Mouse (Mus musculus) cerebellum, adult 8-10 months (tissue): Measurements from ENCODE around the gene Slc5a4a.

Experiments used
- DNase-seq: peaks from one replicate; pipeline ENCODE4 v3.0.0; 2022

The Slc5a4a gene

DNA sequence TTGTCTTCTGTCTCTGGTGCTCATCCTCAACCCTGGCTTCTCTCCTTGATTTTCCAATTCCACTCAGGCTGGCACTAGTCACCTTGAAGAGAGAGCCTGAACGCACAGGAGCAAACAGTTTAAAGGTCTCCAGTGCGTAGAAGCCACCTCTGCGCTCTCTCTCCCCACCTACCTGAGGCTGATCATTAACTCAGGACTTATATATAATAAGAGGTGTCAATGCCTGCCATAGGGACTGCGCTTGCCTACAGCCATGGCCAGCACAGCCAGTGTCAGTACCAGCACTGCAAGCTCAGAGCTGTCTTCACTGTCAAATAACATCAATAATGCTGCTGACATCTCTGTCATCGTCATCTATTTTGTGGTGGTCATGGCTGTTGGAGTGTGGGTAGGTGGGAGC lies at the start of gene Slc5a4a:
Slc5a4a (plus strand) TSS at position 174 of the 400 bp plus-strand sequence.
- DNase-seq: no peak

GRCm38 (mm10) chr10:76110861-76111260 lies 36.4 kb upstream of the Slc5a4a start, which contains the start of gene Slc5a4b:
Gene Slc5a4b (minus strand): TSS chr10:76110961.
- DNase-seq: no peak

GRCm38 (mm10) chr10:76117966-76118365 lies 29.3 kb upstream of the Slc5a4a start:
- peak; percentile 25 for DNase-seq

DNA sequence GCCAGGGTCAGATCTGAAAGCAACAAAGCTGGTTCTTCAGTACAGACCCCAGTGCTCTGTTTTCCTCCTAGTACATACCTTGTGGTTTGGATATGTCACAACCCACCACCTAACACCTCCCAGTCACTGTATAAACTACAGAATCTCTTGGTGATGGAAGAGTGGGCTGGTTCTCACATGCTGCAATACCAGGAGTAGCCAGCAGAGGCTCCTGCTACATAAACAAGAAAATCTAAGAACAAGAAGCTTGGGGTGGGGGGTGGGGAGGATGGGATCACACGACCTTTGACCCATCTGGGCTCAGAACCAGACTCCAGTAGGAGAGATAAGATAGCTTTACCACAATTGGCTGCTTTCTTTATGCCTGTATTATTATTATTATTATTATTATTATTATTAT lies 28.5 kb upstream of the Slc5a4a start:
- no peak for DNase-seq

DNA sequence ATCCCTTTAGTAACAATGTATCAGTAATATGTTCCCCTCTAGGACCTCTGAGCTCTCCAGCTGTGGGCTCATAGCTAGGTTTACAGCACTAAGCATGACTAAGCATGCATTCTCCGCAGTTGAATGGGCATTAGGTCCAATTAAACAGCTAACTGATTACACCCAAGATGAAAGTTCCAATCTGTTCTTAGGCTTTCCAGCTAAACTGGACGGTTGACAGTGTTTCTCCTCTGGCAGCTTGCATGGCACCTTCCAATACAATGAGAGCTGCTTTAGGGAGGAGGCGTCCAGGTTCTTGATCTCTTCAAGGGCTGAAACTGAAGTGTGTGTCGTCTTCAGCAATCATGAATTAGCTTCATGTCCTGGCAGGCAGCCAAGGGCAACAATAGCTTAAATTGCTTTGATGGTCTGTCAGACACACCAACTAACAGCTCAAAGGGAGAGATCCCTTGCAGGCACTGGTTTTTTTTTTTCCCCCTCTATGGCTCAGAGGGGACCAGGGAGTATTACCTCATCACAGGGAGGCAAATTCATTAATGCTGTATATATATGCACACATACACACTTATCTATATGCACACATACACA lies 27.0 kb upstream of the Slc5a4a start:
- no peak for DNase-seq

- DNase-seq: no peak
Observed at GRCm38 (mm10) chr10:76121495-76121894, 25.8 kb upstream of the Slc5a4a start.

DNA sequence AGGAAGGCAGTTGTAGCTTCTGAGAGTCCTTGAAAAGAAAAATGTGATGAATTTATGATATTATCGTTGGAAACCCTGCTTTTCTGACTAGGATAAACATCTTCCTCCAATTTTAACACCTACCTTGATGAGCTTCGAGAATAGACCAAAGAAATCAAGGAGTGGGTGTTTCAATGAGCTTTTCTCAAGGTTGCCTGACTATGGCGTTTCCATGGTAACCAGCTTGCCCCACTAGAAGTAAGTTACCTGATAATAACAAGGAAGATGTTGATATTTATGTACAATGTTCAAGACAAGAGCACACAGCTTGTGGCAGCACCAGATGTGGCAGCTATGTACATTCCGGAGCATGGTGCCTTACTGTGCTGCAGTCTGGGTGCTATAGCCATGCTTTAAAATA lies 14.7 kb upstream of the Slc5a4a start:
- DNase-seq: no peak

- no peak for DNase-seq
Observed at GRCm38 (mm10) chr10:76136318-76136717, 10.9 kb upstream of the Slc5a4a start.

DNA sequence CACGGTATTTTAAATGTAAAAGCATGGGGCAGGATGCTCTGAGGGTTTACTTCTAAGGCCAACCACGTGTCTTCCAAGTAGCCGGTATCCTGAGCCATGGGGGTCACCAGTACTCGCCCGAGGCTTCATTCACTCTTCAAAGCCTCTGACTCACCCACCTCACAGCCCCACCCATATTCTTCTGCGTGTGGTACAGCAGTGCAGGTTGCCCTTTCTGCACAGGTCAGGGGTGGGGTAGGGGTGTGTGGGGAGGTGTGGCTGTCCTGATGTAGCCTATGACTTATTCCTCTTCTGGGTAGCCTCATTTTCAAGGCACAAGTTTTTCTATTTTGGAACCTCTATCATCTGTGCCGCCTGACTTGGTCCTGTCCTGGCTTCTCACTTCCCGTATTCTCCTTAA lies 405 bp upstream of the Slc5a4a start:
- no peak for DNase-seq

DNA sequence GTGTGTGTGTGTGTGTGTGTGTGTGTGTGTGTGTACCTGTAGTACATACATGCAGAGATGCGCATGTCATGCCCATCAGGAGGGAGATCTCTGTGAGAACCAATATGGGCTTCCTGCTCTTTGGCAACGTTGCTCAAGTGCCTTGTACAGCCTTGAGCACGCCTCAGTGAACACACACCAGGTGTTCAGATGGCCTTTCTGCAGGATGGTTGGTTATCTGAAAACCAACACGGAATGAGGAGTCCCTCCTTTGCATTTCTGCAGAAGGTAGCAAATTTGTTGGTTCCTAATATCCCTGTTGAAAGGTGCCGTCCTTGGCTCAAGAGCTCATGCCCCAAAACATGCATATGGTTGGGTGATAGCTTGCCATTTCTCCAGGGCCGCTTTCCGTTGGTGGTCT lies 8.7 kb downstream of the Slc5a4a start:
- no peak for DNase-seq

GRCm38 (mm10) chr10:76157528-76157927 lies 10.3 kb downstream of the Slc5a4a start:
- DNase-seq: no peak

GRCm38 (mm10) chr10:76158009-76158408 lies 10.8 kb downstream of the Slc5a4a start:
- no peak for DNase-seq

GRCm38 (mm10) chr10:76174899-76175298 lies 27.6 kb downstream of the Slc5a4a start:
- DNase-seq: no peak

DNA sequence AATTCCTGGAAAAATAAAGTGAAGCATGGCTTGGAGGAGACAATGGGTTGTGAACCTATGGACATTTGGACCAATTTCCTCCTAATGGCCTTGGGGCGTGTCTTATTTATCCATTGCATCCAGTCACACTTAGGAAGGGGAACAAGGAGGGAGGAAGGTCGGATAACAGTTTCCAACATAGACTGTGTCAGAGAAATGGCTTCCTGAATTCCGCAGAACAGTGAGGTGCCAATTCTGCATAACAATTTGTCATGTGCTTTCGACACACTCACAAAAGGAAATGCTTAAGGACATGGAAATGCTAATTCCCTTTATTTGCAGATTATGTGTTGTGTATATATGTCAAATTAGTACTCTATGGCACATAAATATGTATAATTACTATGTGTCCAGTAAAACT lies 38.0 kb downstream of the Slc5a4a start:
- DNase-seq: no peak

DNA sequence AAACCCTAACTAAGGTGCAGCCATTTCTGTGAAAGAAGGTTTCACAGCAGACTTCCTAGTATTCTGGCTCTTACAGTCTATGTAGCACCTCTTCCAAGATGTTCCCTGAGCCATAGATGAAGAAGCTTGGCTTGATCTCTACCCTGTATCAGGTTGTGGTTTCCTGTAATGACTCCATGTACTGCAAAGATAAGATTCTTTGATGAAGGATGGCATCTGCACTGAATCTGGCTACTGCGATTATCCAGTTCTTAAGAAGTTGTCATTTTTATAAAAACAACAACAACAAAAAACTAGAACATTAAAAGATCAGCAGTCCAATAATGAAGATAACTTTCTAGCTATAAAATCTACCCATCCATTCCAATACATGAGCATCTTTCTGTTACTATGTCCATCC lies 40.8 kb downstream of the Slc5a4a start:
- no peak for DNase-seq

DNA sequence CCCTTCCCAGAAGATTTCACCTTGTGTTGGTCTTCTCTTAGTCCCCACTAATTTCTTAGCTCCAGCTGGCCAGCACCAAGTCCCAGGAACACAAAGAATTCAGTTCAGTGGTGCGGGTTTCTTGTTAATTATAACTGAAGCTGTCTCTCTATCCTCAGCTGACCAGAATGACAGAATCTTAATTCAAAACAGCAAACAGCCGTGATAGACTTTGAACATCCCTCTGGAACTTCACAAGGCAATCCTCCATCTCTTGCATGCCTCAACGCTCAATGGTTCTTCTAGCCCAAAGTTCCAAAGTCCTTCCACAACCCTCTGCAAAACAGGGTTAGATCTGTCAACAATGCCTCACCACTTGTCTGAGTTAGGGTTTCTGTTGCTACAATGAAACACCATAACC lies 54.2 kb downstream of the Slc5a4a start:
- no peak for DNase-seq

DNA sequence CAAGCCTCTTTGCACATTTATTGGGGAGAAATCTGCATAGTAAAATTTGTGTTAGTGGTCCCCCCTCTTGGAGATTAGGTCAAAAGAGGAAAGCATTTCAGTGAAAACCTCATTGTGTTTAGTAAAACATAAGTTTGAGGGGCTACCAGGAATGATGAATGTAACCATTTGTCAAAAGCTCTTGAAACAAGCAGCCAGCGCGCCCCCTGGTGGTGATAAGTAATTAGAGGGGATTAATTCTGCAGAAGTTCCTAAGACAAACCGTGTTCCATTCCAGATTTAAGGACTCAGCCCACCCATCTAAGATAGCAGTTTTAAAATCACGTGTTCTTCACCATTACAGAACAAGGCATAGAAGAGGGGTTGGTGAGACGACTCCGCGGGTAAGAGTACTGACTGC lies 54.7 kb downstream of the Slc5a4a start:
- DNase-seq: peak; percentile 73

GRCm38 (mm10) chr10:76203798-76204283 lies 56.6 kb downstream of the Slc5a4a start:
- DNase-seq: peak; percentile 32

DNA sequence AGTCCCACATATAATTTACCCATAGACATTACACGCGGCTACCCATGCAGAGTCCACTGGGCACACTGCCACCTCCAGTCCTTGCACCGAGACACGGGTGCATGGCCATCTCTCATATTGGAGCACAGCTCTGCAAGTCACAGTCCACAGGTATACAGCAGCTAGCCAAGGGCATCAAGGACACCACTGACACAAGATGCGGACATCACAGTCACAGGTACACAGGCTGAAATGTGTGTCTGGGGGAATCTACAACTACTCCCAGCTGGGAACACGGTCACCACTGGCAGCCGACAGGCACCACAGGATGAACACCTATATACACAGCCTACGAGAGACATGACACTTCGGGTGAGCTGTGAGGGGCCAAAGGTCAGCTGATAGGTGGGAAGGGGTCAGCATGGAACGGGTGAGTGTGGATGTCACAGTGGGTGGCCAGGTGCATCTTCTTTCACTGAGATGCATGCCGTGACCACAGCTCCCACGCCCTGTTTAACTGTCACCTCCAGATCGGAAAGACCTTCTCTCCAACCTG lies 60.1 kb downstream of the Slc5a4a start:
- DNase-seq: no peak

DNA sequence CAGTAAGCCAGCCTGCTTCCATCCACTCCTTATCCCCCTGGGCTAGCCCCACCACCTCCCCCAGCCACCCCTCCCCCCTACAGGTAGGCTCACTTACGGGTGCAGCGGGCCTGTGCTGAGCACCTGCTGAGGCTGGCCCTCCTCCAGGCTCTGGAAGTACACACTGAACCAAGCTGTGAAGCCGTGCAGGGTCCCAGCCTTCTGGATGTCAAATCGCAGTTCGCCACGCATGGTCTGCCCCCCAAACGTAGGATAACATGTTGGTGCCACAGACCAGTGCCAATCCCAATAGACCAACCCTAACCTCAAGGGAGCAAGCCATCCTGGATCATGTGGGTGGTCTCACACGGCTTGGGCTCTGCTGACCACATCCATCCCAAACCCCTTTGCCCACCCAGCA lies 62.0 kb downstream of the Slc5a4a start:
- DNase-seq: no peak

- DNase-seq: no peak
Observed at GRCm38 (mm10) chr10:76210806-76211205, 63.6 kb downstream of the Slc5a4a start.

DNA sequence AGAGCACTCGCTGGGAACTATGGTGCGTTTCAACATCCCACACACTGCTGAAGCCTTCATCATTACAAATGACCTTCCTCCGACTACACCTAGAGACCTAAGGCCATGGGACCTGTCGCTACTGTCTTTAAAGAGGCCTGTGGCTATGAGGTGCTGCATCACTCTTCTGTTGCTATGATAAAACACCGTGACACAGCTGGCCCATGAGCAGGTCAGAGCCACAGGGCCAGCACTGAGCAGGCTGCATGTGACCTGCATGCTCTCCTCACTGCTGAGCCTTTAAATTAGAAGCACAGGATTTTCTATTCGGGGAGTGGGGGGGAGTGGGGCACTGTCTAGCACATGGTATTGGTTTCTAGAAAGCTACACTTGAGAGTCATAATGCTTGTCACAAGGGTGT lies 64.9 kb downstream of the Slc5a4a start:
- no peak for DNase-seq

GRCm38 (mm10) chr10:76214161-76214560 lies 66.9 kb downstream of the Slc5a4a start:
- DNase-seq: no peak

DNA sequence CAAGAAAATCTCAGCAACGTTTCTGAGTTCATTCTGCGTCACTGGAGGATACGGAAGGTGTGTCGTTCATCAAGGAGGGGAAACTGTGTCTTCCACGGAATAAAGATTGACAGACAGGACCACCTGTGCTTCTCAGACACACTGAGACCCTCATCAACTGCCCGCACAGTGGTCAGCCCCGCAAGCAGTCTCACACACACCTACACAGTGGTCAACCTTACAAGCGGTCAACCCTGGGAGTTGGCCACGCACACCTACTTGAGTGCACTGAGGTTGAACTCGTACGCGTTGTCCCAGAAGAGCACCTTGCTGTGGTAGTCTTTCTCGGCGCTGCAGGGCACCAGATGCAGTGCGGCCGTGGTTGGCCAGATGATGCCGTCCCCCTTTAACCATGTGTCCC lies 69.8 kb downstream of the Slc5a4a start:
- DNase-seq: no peak

GRCm38 (mm10) chr10:76218240-76218639 lies 71.0 kb downstream of the Slc5a4a start:
- no peak for DNase-seq
